In genomic region chr16:23299904-23300740, GRCm38 (mm10) we compare ENCODE assay signal across 16 mouse cellular contexts.
"Had no signal": no experiment of that assay in that cellular context is flagged by ENCODE, and none has a peak within 500 bp of the region (broad histone marks: within the 10 kb centered on the region; RNA-seq: fewer than 3 reads in every experiment).

No protein-coding gene starts in this region.

- H3K27me3 ChIP-seq: kidney, embryonic 15.5 days; liver, embryonic 15.5 days; midbrain, embryonic 12.5 days; neural tube, embryonic 13.5 days had no signal

- H3K9ac ChIP-seq: kidney, embryonic 15.5 days; liver, embryonic 15.5 days; midbrain, embryonic 12.5 days; neural tube, embryonic 13.5 days had no signal

- H3K4me2 ChIP-seq: kidney, embryonic 15.5 days; liver, embryonic 11.5 days; liver, embryonic 15.5 days; midbrain, embryonic 12.5 days; neural tube, embryonic 13.5 days had no signal

- DNase-seq: kidney, adult 2 months; kidney, postnatal 14 days; lung, adult 2 months; retina, postnatal 1 day; right cerebral cortex, postnatal 4 days; spleen, adult 18-20 months had no signal

- H3K4me3 ChIP-seq: kidney, embryonic 15.5 days; left cerebral cortex, adult 2 months; limb, embryonic 10.5 days; liver, embryonic 15.5 days; midbrain, embryonic 12.5 days; neural tube, embryonic 13.5 days had no signal

- H3K27ac ChIP-seq: kidney, embryonic 15.5 days; left cerebral cortex, adult 2 months; limb, embryonic 10.5 days; liver, embryonic 15.5 days; macrophage; midbrain, embryonic 12.5 days; neural tube, embryonic 13.5 days had no signal

- H3K9me3 ChIP-seq: kidney, embryonic 15.5 days; limb, embryonic 10.5 days; liver, embryonic 15.5 days; midbrain, embryonic 12.5 days; neural tube, embryonic 13.5 days had no signal

- H3K36me3 ChIP-seq: kidney, embryonic 15.5 days; liver, embryonic 15.5 days; neural tube, embryonic 13.5 days had no signal

- ATAC-seq: intestine, embryonic 16.5 days; midbrain, embryonic 16.5 days had no signal
